Mouse (Mus musculus) mesoderm, embryonic 11.5 days (tissue): ENCODE results near the gene Eprs.

Source experiments
- DNase-seq: peaks from one replicate; pipeline ENCODE4 v3.0.0-alpha.2; 2012; ENCODE audit warnings: low read depth, low spot score

Eprs gene

GRCm38 (mm10) chr1:185449727-185450126 is 86.9 kb downstream of the Eprs start:
- DNase-seq: no peak

GRCm38 (mm10) chr1:185451077-185451476 is 88.2 kb downstream of the Eprs start:
- DNase-seq: no peak

- no peak for DNase-seq
Measured at GRCm38 (mm10) chr1:185451495-185451894, 88.7 kb downstream of the Eprs start.

GRCm38 (mm10) chr1:185452461-185452860 is 89.6 kb downstream of the Eprs start:
- DNase-seq: no peak

- no peak for DNase-seq
Measured at GRCm38 (mm10) chr1:185454144-185454543, 91.3 kb downstream of the Eprs start.

- DNase-seq: peak; percentile 44
Measured at GRCm38 (mm10) chr1:185454575-185454954, 91.7 kb downstream of the Eprs start, which contains the start of gene Slc30a10. TSS of gene Slc30a10 (plus strand) at chr1:185454848.

- peak; percentile 77 for DNase-seq
Measured at GRCm38 (mm10) chr1:185454955-185455701, 92.3 kb downstream of the Eprs start.

- no peak for DNase-seq
Measured at GRCm38 (mm10) chr1:185456327-185456726, 93.5 kb downstream of the Eprs start.

GRCm38 (mm10) chr1:185460096-185460495 is 97.3 kb downstream of the Eprs start:
- DNase-seq: no peak

- DNase-seq: no peak
Measured at GRCm38 (mm10) chr1:185462889-185463288, 100.0 kb downstream of the Eprs start.

GRCm38 (mm10) chr1:185469551-185470021 is 106.7 kb downstream of the Eprs start:
- no peak for DNase-seq

GRCm38 (mm10) chr1:185472025-185472720 is 109.3 kb downstream of the Eprs start:
- DNase-seq: peak; percentile 19

GRCm38 (mm10) chr1:185472730-185473129 is 109.9 kb downstream of the Eprs start:
- DNase-seq: no peak

- no peak for DNase-seq
Measured at GRCm38 (mm10) chr1:185473437-185473836, 110.6 kb downstream of the Eprs start.
